Mouse (Mus musculus) limb, embryonic 15.5 days (tissue): ENCODE measurements around the gene Zp3. TPM values are rescaled to one million over a fixed set of nuclear protein-coding genes. Genes with fewer than 3 reads are reported as not detected.

Source experiments
- ATAC-seq: fragments of 200-750 bp; cut with Nextera tagmentation; 2 replicates; pipeline ENCODE4 v1.8.0; 2017; ENCODE audit warnings: low read depth, moderate TSS enrichment; ENCODE audit not compliant: insufficient number of reproducible peaks, low FRiP score, low TSS enrichment
- H3K27ac ChIP-seq: fragments of 300-500 bp; sonication (generic); 2 replicates; pipeline ENCODE4 v1.5.1; 2015; ENCODE audit warnings: moderate library complexity, mild to moderate bottlenecking, inconsistent platforms
- H3K27me3 ChIP-seq: fragments of 300-500 bp; sonication (generic); 2 replicates; pipeline ENCODE4 v1.6.1; 2015; ENCODE audit warnings: inconsistent platforms
- H3K36me3 ChIP-seq: fragments of 300-500 bp; sonication (generic); 2 replicates; pipeline ENCODE4 v1.6.1; 2015; ENCODE audit warnings: inconsistent platforms
- H3K4me1 ChIP-seq: fragments of 300-500 bp; sonication (generic); 2 replicates; pipeline ENCODE4 v1.6.1; 2015; ENCODE audit warnings: inconsistent platforms
- H3K4me2 ChIP-seq: fragments of 300-500 bp; sonication (generic); 2 replicates; pipeline ENCODE4 v1.6.1; 2015; ENCODE audit warnings: mild to moderate bottlenecking, inconsistent platforms
- H3K4me3 ChIP-seq: fragments of 300-500 bp; sonication (generic); 2 replicates; pipeline ENCODE4 v1.5.1; 2015; ENCODE audit warnings: mild to moderate bottlenecking, inconsistent platforms
- H3K9ac ChIP-seq: fragments of 300-500 bp; sonication (generic); 2 replicates; pipeline ENCODE4 v1.6.1; 2015; ENCODE audit warnings: inconsistent platforms
- H3K9me3 ChIP-seq: fragments of 300-500 bp; sonication (generic); 2 replicates; pipeline ENCODE4 v1.6.1; 2016; ENCODE audit warnings: inconsistent platforms
- WGBS: fragments of 180-500 bp; shearing (Covaris S2); methylation state at CpG from one replicate; pipeline ENCODE4 v1.1.7; 2015; 5-methylcytosine and 5-hydroxymethylcytosine counted together
- polyA plus RNA-seq: library from polyadenylated mRNA; unstranded; fragments of >200 nt; fragmentation: Nextera tagmentation; extraction: Ambion mirVana; gene quantifications from 2 replicates; pipeline ENCODE4 v1.2.1, GENCODE M21; 2015

Zp3 gene
- 0.17 and 0.44 TPM in 2 replicates for polyA plus RNA-seq

GRCm38 (mm10) chr5:135979904-135980303, at the start of gene Zp3:
Zp3 (plus strand) TSS chr5:135980099.
- Histone ChIP-seq H3K36me3 (no peaks in the 10 kb centered on the region), H3K4me2 (no peak within 1 kb of the TSS), H3K27me3 (no peaks in the 10 kb centered on the region), H3K4me1 (peaks cover 7% of the 10 kb centered on the region), H3K27ac (no peak within 1 kb of the TSS), H3K9me3 (no peaks in the 10 kb centered on the region), H3K4me3 (no peak within 1 kb of the TSS), H3K9ac (no peak within 1 kb of the TSS)
- 65% methylated on average over 8 of the region's 8 CpGs for WGBS
- ATAC-seq: no peak

GRCm38 (mm10) chr5:135931526-135931925, 48.4 kb upstream of the Zp3 start:
- Histone ChIP-seq H3K4me1 (peaks cover 21% of the 10 kb centered on the region), H3K36me3 (peaks cover 51% of the 10 kb centered on the region), H3K4me2 (no peak overlapping the region), H3K27me3 (no peaks in the 10 kb centered on the region), H3K9ac (no peak overlapping the region), H3K27ac (no peak overlapping the region), H3K9me3 (no peaks in the 10 kb centered on the region), H3K4me3 (no peak overlapping the region)
- WGBS: 89% methylated on average over 9 of the region's 9 CpGs
- ATAC-seq: no peak

- Histone ChIP-seq H3K27ac (no peak overlapping the region), H3K36me3 (peaks cover 44% of the 10 kb centered on the region), H3K4me1 (peaks cover 21% of the 10 kb centered on the region), H3K4me3 (no peak overlapping the region), H3K4me2 (no peak overlapping the region), H3K27me3 (no peaks in the 10 kb centered on the region), H3K9me3 (no peaks in the 10 kb centered on the region), H3K9ac (no peak overlapping the region)
- WGBS: 76% methylated on average over 2 of the region's 2 CpGs
- no peak for ATAC-seq
These were observed 47.5 kb upstream of the Zp3 start for GRCm38 (mm10) chr5:135932359-135932758.

DNA sequence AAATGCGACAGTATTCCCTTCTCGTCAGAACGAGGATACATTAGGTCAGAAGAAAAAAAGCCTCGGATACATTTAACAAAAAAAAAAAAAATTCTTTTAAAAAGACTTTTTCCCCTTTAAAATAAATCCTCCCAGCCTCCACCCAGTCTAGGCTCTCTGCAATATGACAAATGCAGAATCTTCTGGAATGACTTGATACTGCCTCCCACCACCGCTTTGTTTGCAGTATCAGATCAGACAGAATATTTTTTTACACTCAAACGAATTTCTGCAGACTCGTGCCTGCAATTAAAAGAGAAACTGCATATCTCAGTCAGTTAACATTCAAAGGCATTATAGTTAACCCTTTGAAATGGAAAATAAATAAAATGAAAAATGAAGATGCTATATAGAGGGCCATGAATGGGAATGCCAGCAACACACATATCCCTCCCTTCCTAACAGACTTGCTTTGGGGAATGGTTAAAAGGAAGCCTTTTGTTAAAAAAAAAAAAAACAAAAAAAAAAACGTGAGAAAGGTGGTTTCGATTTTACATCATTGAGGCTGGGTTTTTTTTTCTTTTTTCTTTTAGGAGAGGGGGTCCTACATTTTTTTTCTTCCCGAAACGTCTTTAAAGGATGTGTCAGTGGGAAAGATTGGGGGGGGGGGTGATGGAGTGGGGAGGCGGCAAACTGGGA, 46.5 kb upstream of the Zp3 start:
- 8% methylated on average over 12 of the region's 12 CpGs for WGBS
- peaks cover 35% of the 10 kb centered on the region for H3K36me3 ChIP-seq
- no peak for ATAC-seq

GRCm38 (mm10) chr5:135933900-135934441, 45.9 kb upstream of the Zp3 start:
- Histone ChIP-seq H3K4me2 (peak overlapping the region; percentile 50), H3K27me3 (no peaks in the 10 kb centered on the region), H3K36me3 (peaks cover 31% of the 10 kb centered on the region), H3K4me3 (peak overlapping the region; percentile 75), H3K27ac (peak overlapping the region; percentile 98), H3K4me1 (peaks cover 21% of the 10 kb centered on the region), H3K9me3 (no peaks in the 10 kb centered on the region), H3K9ac (peak overlapping the region; percentile 67)
- WGBS: under 1% methylated on average over 34 of the region's 35 CpGs
- peak; percentile 63 for ATAC-seq

More for the DNA sequence above, 46.5 kb upstream of the Zp3 start:
- Histone ChIP-seq H3K27ac (peak overlapping the region; percentile 98), H3K4me2 (peak overlapping the region; percentile 50), H3K4me1 (peaks cover 21% of the 10 kb centered on the region), H3K9ac (peak overlapping the region; percentile 67), H3K27me3 (no peaks in the 10 kb centered on the region), H3K4me3 (peak overlapping the region; percentile 75), H3K9me3 (no peaks in the 10 kb centered on the region)

GRCm38 (mm10) chr5:135934481-135935175, 45.3 kb upstream of the Zp3 start, which contains the start of gene Ywhag:
Ywhag (minus strand) TSS chr5:135934616.
- Histone ChIP-seq H3K9ac (peak within 1 kb of the TSS; percentile 67), H3K4me1 (peaks cover 21% of the 10 kb centered on the region), H3K36me3 (peaks cover 25% of the 10 kb centered on the region), H3K9me3 (no peaks in the 10 kb centered on the region), H3K4me2 (peak within 1 kb of the TSS; percentile 50), H3K27me3 (no peaks in the 10 kb centered on the region), H3K27ac (peak within 1 kb of the TSS; percentile 98), H3K4me3 (peak within 1 kb of the TSS; percentile 75)
- WGBS: 0% methylated on average over 48 of the region's 48 CpGs
- peak; percentile 97 for ATAC-seq

- Histone ChIP-seq H3K4me1 (peaks cover 21% of the 10 kb centered on the region), H3K9ac (no peak overlapping the region), H3K4me3 (peak overlapping the region; percentile 75), H3K27me3 (no peaks in the 10 kb centered on the region), H3K4me2 (peak overlapping the region; percentile 50), H3K9me3 (no peaks in the 10 kb centered on the region), H3K27ac (peak overlapping the region; percentile 98), H3K36me3 (peaks cover 20% of the 10 kb centered on the region)
- no peak for ATAC-seq
- WGBS: 46% methylated on average over 7 of the region's 7 CpGs
These were observed 44.7 kb upstream of the Zp3 start for GRCm38 (mm10) chr5:135935176-135935523.

GRCm38 (mm10) chr5:135935641-135936190, 44.2 kb upstream of the Zp3 start:
- H3K9ac ChIP-seq: no peak overlapping the region
- peak overlapping the region; percentile 98; the same call in 1 of the 2 replicates for H3K27ac ChIP-seq
- H3K36me3 ChIP-seq: peaks cover 14% of the 10 kb centered on the region; the same call in 1 of the 2 replicates
- H3K9me3 ChIP-seq: no peaks in the 10 kb centered on the region
- no peak overlapping the region for H3K4me3 ChIP-seq
- 80% methylated on average over 6 of the region's 6 CpGs for WGBS
- H3K4me1 ChIP-seq: peaks cover 21% of the 10 kb centered on the region
- no peak overlapping the region; the same call in 1 of the 2 replicates for H3K4me2 ChIP-seq
- no peaks in the 10 kb centered on the region for H3K27me3 ChIP-seq
- ATAC-seq: no peak

DNA sequence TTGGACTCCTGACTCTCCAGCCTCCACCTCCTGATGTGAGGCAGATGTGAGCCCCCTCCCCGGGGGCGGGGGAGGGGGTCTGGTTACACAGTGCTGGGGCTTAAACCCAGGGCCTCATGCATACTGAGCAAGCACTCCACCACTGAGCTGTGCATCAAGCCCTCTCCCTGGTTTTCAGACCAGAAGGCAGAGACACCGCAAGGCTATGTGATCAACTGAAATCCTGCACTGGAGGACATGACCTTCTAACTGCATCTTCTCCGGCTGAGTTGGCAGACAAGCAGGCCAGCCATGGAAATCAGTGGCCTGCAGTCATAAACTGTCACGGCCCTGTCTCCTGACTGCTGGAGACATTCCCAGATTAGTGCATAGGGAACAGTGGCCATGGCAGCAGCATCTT, 39.3 kb upstream of the Zp3 start:
- Histone ChIP-seq H3K4me2 (no peak overlapping the region), H3K27ac (no peak overlapping the region), H3K4me3 (no peak overlapping the region), H3K9ac (no peak overlapping the region), H3K36me3 (no peaks in the 10 kb centered on the region), H3K9me3 (no peaks in the 10 kb centered on the region), H3K27me3 (no peaks in the 10 kb centered on the region), H3K4me1 (no peaks in the 10 kb centered on the region; the same call in 1 of the 2 replicates)
- 58% methylated on average over 5 of the region's 5 CpGs for WGBS
- no peak for ATAC-seq

DNA sequence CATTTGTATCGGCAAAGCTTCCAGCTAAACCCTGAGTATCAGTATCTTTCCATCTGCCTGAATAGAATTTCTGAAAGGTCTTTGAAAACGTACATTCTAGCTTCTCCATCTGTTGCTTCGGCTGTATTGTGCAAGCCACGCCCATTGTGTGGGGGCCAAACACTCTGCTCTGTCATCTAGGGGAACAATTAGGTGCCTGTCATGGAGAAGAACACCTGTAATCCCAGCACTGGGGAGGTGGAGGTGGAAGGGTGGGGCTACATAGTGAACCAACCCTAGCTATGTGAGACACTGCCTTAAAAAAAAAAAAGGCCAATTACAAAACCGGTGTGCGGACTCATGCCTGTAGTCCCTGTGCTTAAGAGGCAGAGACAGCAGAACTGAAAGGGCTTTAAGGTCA, 37.2 kb upstream of the Zp3 start:
- Histone ChIP-seq H3K9me3 (no peaks in the 10 kb centered on the region), H3K4me1 (peaks cover 8% of the 10 kb centered on the region), H3K27me3 (no peaks in the 10 kb centered on the region), H3K9ac (no peak overlapping the region), H3K27ac (no peak overlapping the region), H3K4me3 (no peak overlapping the region), H3K36me3 (no peaks in the 10 kb centered on the region), H3K4me2 (no peak overlapping the region)
- WGBS: 65% methylated on average over 6 of the region's 6 CpGs
- ATAC-seq: no peak

- Histone ChIP-seq H3K9ac (no peak overlapping the region), H3K4me3 (no peak overlapping the region), H3K27ac (no peak overlapping the region), H3K4me2 (no peak overlapping the region), H3K36me3 (no peaks in the 10 kb centered on the region), H3K9me3 (no peaks in the 10 kb centered on the region), H3K27me3 (no peaks in the 10 kb centered on the region), H3K4me1 (peaks cover 8% of the 10 kb centered on the region)
- ATAC-seq: no peak
- WGBS: 56% methylated on average over 10 of the region's 10 CpGs
These were observed 33.9 kb upstream of the Zp3 start for GRCm38 (mm10) chr5:135945916-135946408.

DNA sequence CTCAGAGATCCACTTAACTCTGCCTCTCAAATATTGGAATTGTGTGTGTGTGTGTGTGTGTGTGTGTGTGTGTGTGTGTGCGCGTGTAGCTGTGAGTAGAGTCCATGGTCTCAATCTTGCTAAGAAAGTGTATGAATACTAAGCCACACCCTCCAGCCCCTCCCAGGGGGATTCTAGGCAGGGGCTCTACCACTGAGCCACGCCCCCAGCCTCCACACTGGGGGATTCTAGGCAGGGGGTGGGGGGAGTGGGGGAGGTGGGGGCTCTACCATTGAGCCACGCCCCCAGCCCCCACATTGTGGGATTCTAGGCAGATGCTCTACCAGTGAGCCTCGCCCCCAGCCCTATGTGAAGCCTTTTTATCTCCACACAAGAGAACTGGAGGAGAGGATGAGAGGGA, 33.3 kb upstream of the Zp3 start:
- Histone ChIP-seq H3K4me2 (no peak overlapping the region), H3K4me3 (no peak overlapping the region), H3K9me3 (no peaks in the 10 kb centered on the region), H3K27me3 (no peaks in the 10 kb centered on the region), H3K36me3 (no peaks in the 10 kb centered on the region), H3K27ac (no peak overlapping the region), H3K4me1 (peaks cover 8% of the 10 kb centered on the region), H3K9ac (no peak overlapping the region)
- ATAC-seq: no peak
- 79% methylated on average over 5 of the region's 5 CpGs for WGBS
